Mouse (Mus musculus): Measurements from ENCODE around the gene Tnfrsf22.

DNA sequence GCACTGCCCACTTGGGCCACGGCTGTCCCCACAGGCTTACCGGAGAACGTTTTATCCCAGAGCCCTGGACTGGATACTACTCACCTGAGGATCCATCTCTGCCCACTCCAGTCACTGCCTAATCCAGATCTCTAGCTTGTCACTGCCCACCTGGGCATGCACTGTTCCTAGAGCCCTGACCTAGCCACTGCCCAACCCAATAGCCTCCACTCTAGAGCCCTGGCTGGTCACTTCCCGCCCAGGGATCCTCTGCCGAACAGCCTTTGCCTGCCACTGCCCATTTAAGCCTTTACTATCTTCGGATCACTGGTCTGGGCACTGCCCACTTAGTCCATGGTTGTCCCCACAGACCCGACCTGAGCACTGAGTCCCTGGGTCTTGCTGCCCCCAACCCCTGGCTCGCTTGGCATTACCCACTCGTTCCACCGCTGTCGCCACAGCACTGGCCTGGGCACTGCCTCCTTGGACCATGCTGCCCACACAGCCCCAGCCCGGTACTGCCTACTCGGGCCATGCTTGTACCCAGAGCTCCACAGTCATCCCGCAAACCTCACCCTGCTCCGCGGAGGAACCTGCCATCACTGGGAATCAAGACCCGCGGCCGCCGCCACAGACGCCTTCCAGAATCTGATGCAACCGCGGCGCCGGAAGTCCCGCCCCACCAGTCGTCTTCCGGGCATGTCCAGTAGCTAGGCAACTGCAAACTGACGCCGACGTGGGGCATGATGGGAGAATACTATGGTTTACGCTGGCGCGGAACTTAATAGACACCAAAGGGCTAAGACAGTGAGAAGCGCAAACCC, 49.8 kb downstream of the Tnfrsf22 start, which contains the start of gene Cars:
- TF ChIP-seq CTCF (IDR thresholded peaks at IDR 0.05; ENCODE audit: low read depth, low read length) (no peak), POLR2A (IDR thresholded peaks at IDR 0.05; ENCODE audit: insufficient read depth, low read length) (peak; percentile 23)

All from ES-Bruce4 (cell line).